Comparison of ENCODE assay signal across 24 mouse cellular contexts in genomic region chr15:77052176-77052575, GRCm38 (mm10). TPM values are rescaled to one million over a fixed set of nuclear protein-coding genes. Genes with fewer than 3 reads are reported as not detected.
"Had no signal": no experiment of that assay in that cellular context is flagged by ENCODE, and none has a peak within 500 bp of the region (broad histone marks: within the 10 kb centered on the region; RNA-seq: fewer than 3 reads in every experiment).

No protein-coding gene starts in this region.

- DNase-seq: kidney, adult 11 months; kidney, adult 8-10 months; kidney, postnatal 10 days; kidney, postnatal 4 days; lung, embryonic 14.5 days; retina, postnatal 1 day; right cerebral cortex, postnatal 25 days; spleen, adult 18-20 months; thymus, postnatal 25 days had no signal

- H3K9ac ChIP-seq: intestine, embryonic 15.5 days; kidney, embryonic 15.5 days; lung, embryonic 14.5 days; midbrain, embryonic 12.5 days; midbrain, embryonic 15.5 days; neural tube, embryonic 12.5 days; neural tube, embryonic 15.5 days; stomach, embryonic 15.5 days had no signal

- H3K4me3 ChIP-seq: intestine, embryonic 15.5 days; kidney, embryonic 15.5 days; midbrain, embryonic 12.5 days; midbrain, embryonic 15.5 days; neural tube, embryonic 12.5 days; neural tube, embryonic 15.5 days; stomach, embryonic 15.5 days had no signal

- H3K4me2 ChIP-seq: intestine, embryonic 15.5 days; kidney, embryonic 15.5 days; lung, embryonic 14.5 days; midbrain, embryonic 12.5 days; midbrain, embryonic 15.5 days; neural tube, embryonic 12.5 days; neural tube, embryonic 15.5 days; stomach, embryonic 15.5 days had no signal

- H3K9me3 ChIP-seq: intestine, embryonic 15.5 days; kidney, embryonic 15.5 days; midbrain, embryonic 12.5 days; midbrain, embryonic 15.5 days; neural tube, embryonic 12.5 days; neural tube, embryonic 15.5 days; stomach, embryonic 15.5 days had no signal

- H3K27me3 ChIP-seq: intestine, embryonic 15.5 days; kidney, embryonic 15.5 days; midbrain, embryonic 12.5 days; midbrain, embryonic 15.5 days; neural tube, embryonic 12.5 days; neural tube, embryonic 15.5 days; stomach, embryonic 15.5 days had no signal

- ATAC-seq: intestine, embryonic 15.5 days; lung, postnatal 0 days; midbrain, embryonic 15.5 days had no signal

- H3K36me3 ChIP-seq: intestine, embryonic 15.5 days; kidney, embryonic 15.5 days; midbrain, embryonic 12.5 days; midbrain, embryonic 15.5 days; neural tube, embryonic 12.5 days; neural tube, embryonic 15.5 days; stomach, embryonic 15.5 days had no signal

- H3K27ac ChIP-seq: intestine, embryonic 15.5 days; kidney, embryonic 15.5 days; macrophage; midbrain, embryonic 12.5 days; midbrain, embryonic 15.5 days; neural tube, embryonic 12.5 days; neural tube, embryonic 15.5 days; stomach, embryonic 15.5 days had no signal

RNA-seq across cellular contexts. Expression of gene Mb, which starts 1.7 kb away (rescaled TPM):
- total RNA-seq: left cerebral cortex, adult 18-20 months; left cerebral cortex, postnatal 36 days; megakaryocyte, adult 5-6 weeks had no signal
- polyA plus RNA-seq: macrophage; midbrain, embryonic 12.5 days had no signal

RNA-seq across cellular contexts. Expression of gene Apol6, which starts 7.6 kb away (rescaled TPM):
- total RNA-seq: layer of hippocampus, adult 18-20 months; megakaryocyte, adult 5-6 weeks had no signal
- polyA plus RNA-seq: limb, embryonic 11.5 days; lung, postnatal 0 days; macrophage; midbrain, embryonic 12.5 days; neural tube, embryonic 12.5 days; neural tube, embryonic 15.5 days; stomach, embryonic 15.5 days; thymus, postnatal 0 days had no signal
